Mouse (Mus musculus) megakaryocyte, embryonic 14.5 days (primary cell): Measurements from ENCODE around the gene Parvb.

Source experiments
- FLI1 ChIP-seq: IDR thresholded peaks from 2 replicates; pipeline ENCODE4 v1.6.1; 2012; ENCODE audit warnings: low read length, inconsistent platforms, mixed read lengths
- GATA1 ChIP-seq: IDR thresholded peaks from 3 replicates; pipeline ENCODE4 v1.6.1; 2012; ENCODE audit warnings: mixed read lengths, low read length, inconsistent platforms, borderline replicate concordance

- no peak for TF ChIP-seq GATA1
- TF ChIP-seq FLI1, result no peak
Measured at GRCm38 (mm10) chr15:84232609-84233008, 766 bp downstream of the Parvb start.
